Mouse (Mus musculus): ENCODE measurements around the gene Dnm3.

Dnm3 gene

GRCm38 (mm10) chr1:162156873-162157272 lies 321.0 kb downstream of the Dnm3 start:
- no peak for DNase-seq

- no peak for DNase-seq
These were observed 322.3 kb downstream of the Dnm3 start for GRCm38 (mm10) chr1:162155546-162155945.

- DNase-seq = no peak
These were observed 324.7 kb downstream of the Dnm3 start for GRCm38 (mm10) chr1:162153118-162153517.

GRCm38 (mm10) chr1:162149730-162150129 lies 328.1 kb downstream of the Dnm3 start:
- no peak for DNase-seq

- DNase-seq = no peak
These were observed 330.3 kb downstream of the Dnm3 start for GRCm38 (mm10) chr1:162147554-162147953.

- DNase-seq = no peak
These were observed 332.1 kb downstream of the Dnm3 start for GRCm38 (mm10) chr1:162145748-162146147.

GRCm38 (mm10) chr1:162144992-162145391 lies 332.8 kb downstream of the Dnm3 start:
- no peak for DNase-seq

GRCm38 (mm10) chr1:162143974-162144912 lies 333.6 kb downstream of the Dnm3 start:
- DNase-seq = no peak

GRCm38 (mm10) chr1:162142285-162142684 lies 335.5 kb downstream of the Dnm3 start:
- DNase-seq = no peak

- DNase-seq = no peak
These were observed 341.5 kb downstream of the Dnm3 start for GRCm38 (mm10) chr1:162136328-162136727.

GRCm38 (mm10) chr1:162135451-162136213 lies 342.2 kb downstream of the Dnm3 start:
- DNase-seq = no peak

GRCm38 (mm10) chr1:162134651-162135066 lies 343.2 kb downstream of the Dnm3 start:
- no peak for DNase-seq

GRCm38 (mm10) chr1:162132908-162133641 lies 344.8 kb downstream of the Dnm3 start:
- DNase-seq = no peak

GRCm38 (mm10) chr1:162126856-162127792 lies 350.7 kb downstream of the Dnm3 start:
- no peak for DNase-seq

GRCm38 (mm10) chr1:162124396-162124795 lies 353.4 kb downstream of the Dnm3 start:
- no peak for DNase-seq

GRCm38 (mm10) chr1:162121441-162122200 lies 356.2 kb downstream of the Dnm3 start:
- DNase-seq = no peak

GRCm38 (mm10) chr1:162109437-162109813 lies 368.4 kb downstream of the Dnm3 start:
- no peak for DNase-seq

- DNase-seq = no peak
These were observed 369.0 kb downstream of the Dnm3 start for GRCm38 (mm10) chr1:162108726-162109436.

GRCm38 (mm10) chr1:162108181-162108671 lies 369.6 kb downstream of the Dnm3 start:
- no peak for DNase-seq

GRCm38 (mm10) chr1:162107011-162107606 lies 370.7 kb downstream of the Dnm3 start:
- DNase-seq = no peak
